Mouse (Mus musculus) heart, embryonic 12.5 days (tissue): ENCODE data around the gene Osbpl11. TPM values are rescaled to one million over a fixed set of nuclear protein-coding genes. Genes with fewer than 3 reads are reported as not detected.

Experiments used
- ATAC-seq: fragments of 200-750 bp; cut with Nextera tagmentation; 2 replicates; pipeline ENCODE4 v1.8.0; 2017; ENCODE audit warnings: moderate TSS enrichment, moderate library complexity; ENCODE audit not compliant: insufficient number of reproducible peaks, low FRiP score
- H3K27ac ChIP-seq: fragments of 300-500 bp; sonication (generic); 2 replicates; pipeline ENCODE4 v1.5.1; 2016; ENCODE audit warnings: mild to moderate bottlenecking, moderate library complexity; ENCODE audit not compliant: poor library complexity, severe bottlenecking
- H3K27me3 ChIP-seq: fragments of 300-500 bp; sonication (generic); replicated peaks from 2 replicates; pipeline ENCODE4 v1.6.1; 2016; ENCODE audit warnings: mild to moderate bottlenecking, moderate library complexity
- H3K36me3 ChIP-seq: fragments of 300-500 bp; sonication (generic); 2 replicates; pipeline ENCODE4 v1.6.1; 2016; ENCODE audit warnings: mild to moderate bottlenecking, moderate library complexity
- H3K4me1 ChIP-seq: fragments of 300-500 bp; sonication (generic); replicated peaks from 2 replicates; pipeline ENCODE4 v1.6.1; 2016; ENCODE audit warnings: mild to moderate bottlenecking
- H3K4me2 ChIP-seq: fragments of 300-500 bp; sonication (generic); 2 replicates; pipeline ENCODE4 v1.6.1; 2016; ENCODE audit warnings: mild to moderate bottlenecking, moderate library complexity
- H3K4me3 ChIP-seq: fragments of 300-500 bp; sonication (generic); 2 replicates; pipeline ENCODE4 v1.5.1; 2016; ENCODE audit warnings: mild to moderate bottlenecking
- H3K9ac ChIP-seq: fragments of 300-500 bp; sonication (generic); 2 replicates; pipeline ENCODE4 v1.6.1; 2016; ENCODE audit warnings: mild to moderate bottlenecking, moderate library complexity
- H3K9me3 ChIP-seq: fragments of 300-500 bp; sonication (generic); replicated peaks from 2 replicates; pipeline ENCODE4 v1.6.1; 2016; ENCODE audit warnings: mild to moderate bottlenecking, moderate library complexity
- WGBS: fragments of 180-500 bp; shearing (Covaris S2); methylation state at CpG from one replicate; pipeline ENCODE4 v1.1.7; 2016; 5-methylcytosine and 5-hydroxymethylcytosine counted together
- polyA plus RNA-seq: library from polyadenylated mRNA; unstranded; fragments of >200 nt; fragmentation: Nextera tagmentation; extraction: Ambion mirVana; gene quantifications from 2 replicates; pipeline ENCODE4 v1.2.1, GENCODE M21; 2016

Gene Osbpl11
- polyA plus RNA-seq, 1 experiment from 2014 or later = 20.6 TPM

DNA sequence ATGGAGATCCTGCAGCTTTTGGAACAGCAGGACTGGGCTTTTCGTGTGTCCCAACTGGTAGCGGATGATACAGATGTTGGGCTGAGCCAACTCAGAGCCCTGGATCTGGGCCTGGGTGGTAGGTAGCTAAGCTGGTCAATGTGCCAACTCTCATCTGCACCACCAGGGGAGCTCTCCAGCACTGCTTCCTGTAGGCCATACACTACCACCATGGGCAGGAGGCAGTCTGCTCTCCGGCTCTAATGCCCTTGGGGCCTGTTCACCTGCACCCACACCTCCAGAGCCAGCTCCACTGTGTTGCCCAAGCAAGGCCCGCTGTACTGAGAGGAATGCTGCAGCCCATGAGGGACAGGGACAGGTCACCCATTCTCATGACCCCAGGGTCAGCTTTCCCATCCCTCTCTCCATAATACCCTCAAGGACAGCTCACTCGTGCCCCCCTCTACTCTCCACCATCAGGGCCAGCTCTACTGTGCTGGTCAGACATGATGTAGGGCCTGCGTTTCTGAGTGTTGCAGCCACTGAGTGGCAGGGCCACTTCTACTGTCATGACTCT, 59.3 kb downstream of the Osbpl11 start:
- Histone ChIP-seq H3K4me2 (no peak overlapping the region), H3K27me3 (no peaks in the 10 kb centered on the region), H3K9me3 (no peaks in the 10 kb centered on the region), H3K9ac (no peak overlapping the region), H3K4me1 (no peaks in the 10 kb centered on the region), H3K36me3 (peaks cover 58% of the 10 kb centered on the region), H3K27ac (no peak overlapping the region), H3K4me3 (no peak overlapping the region)
- peak; percentile 36; the same call in 1 of the 2 replicates for ATAC-seq
- WGBS = 81% methylated on average over 6 of the region's 6 CpGs

DNA sequence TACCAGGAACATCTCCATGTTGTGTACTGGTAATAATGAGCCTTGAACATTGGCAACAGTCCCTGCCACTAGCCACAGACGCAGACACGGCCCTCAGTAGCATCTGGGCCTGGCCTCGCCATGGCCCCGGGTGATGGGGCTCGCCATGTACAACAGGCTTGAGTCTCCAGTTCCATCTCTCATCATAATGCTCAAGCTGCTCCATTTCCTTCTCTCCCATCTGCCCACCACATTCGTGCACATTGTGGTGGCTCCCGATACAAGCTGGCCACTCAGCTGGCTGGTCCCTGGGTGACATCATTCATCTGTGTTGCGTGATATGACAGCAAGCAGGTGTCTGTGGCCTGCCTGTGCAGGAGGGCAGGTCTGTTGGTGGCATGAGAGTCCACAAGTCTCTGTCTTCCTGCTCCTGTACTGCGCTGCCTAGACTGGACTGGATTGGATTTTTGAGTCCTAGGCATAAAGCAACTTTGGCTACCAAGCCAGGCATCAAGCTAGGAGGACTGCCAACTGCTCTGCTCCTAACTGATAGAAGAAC, 60.1 kb downstream of the Osbpl11 start:
- Histone ChIP-seq H3K4me2 (no peak overlapping the region), H3K9ac (no peak overlapping the region), H3K27me3 (no peaks in the 10 kb centered on the region), H3K27ac (no peak overlapping the region), H3K4me1 (no peaks in the 10 kb centered on the region), H3K4me3 (no peak overlapping the region), H3K36me3 (peaks cover 50% of the 10 kb centered on the region), H3K9me3 (no peaks in the 10 kb centered on the region)
- 92% methylated on average over 9 of the region's 9 CpGs for WGBS
- ATAC-seq = no peak

DNA sequence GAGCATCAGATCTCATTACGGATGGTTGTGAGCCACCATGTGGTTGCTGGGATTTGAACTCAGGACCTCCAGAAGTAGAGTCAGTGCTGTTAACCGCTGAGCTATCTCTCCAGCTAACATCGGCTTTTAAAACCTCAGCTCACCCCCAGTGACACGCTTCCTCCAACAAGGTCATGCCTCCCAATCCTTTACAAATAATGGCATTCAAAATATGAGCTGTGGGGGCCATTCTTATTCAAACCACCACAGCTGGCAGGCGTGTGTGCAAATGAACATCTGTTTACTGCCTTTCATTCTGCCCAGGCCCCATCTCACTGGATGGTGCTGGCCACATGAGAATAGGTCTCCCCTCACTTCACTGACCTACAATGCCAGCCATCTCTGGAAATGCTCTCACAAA, 61.7 kb downstream of the Osbpl11 start:
- Histone ChIP-seq H3K27me3 (no peaks in the 10 kb centered on the region), H3K9me3 (no peaks in the 10 kb centered on the region), H3K9ac (no peak overlapping the region), H3K4me2 (no peak overlapping the region), H3K27ac (no peak overlapping the region), H3K4me3 (no peak overlapping the region), H3K4me1 (no peaks in the 10 kb centered on the region), H3K36me3 (peaks cover 36% of the 10 kb centered on the region)
- no peak for ATAC-seq
- 88% methylated on average over 5 of the region's 5 CpGs for WGBS

DNA sequence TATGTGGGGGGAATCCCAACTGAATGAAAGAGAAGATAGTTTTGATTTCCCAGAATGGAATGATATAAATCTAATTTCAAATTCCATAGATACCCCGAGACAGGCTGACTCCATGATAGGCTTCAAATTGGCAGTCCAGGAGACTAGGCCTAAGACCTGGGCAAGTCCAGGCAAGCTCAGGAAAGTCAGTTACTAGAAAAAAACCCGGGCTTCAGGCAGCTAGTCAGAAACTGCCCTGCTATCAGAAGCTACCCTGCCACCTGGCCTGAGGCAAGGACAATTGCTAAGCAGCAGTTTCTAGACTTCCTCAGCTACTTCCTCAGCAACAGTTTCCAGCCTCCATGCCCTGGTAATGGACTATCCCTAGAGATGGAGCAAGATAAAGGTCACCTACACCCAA, 62.1 kb downstream of the Osbpl11 start:
- no peak for ATAC-seq
- 83% methylated on average over 2 of the region's 2 CpGs for WGBS
- Histone ChIP-seq H3K4me2 (no peak overlapping the region), H3K4me1 (peaks cover 2% of the 10 kb centered on the region), H3K27me3 (no peaks in the 10 kb centered on the region), H3K9me3 (no peaks in the 10 kb centered on the region), H3K27ac (no peak overlapping the region), H3K36me3 (peaks cover 32% of the 10 kb centered on the region), H3K4me3 (no peak overlapping the region), H3K9ac (no peak overlapping the region)

DNA sequence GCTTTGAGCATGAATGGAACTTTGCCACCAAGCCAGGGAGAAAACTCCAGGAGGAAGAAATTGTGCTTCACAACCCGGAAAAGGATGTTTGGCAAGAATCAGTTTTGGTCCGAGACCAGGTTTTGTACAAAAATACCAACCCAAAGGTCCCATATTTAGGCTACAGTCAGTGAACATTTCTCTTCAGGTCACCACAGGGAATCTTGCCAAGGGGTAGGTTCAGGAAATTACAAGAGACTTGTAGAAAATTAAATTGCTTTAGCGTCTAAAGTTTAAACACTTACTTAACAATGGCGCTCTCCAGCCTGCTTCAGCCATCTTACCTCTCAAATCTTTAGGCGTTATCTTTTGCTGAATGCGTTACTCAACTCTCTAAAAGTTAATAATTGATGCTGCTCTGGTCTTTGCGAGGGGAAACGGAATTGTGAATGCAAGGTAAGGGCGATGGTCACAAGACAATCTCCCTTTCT, 65.8 kb downstream of the Osbpl11 start:
- Histone ChIP-seq H3K9me3 (no peaks in the 10 kb centered on the region), H3K36me3 (peaks cover 14% of the 10 kb centered on the region), H3K4me1 (peaks cover 14% of the 10 kb centered on the region), H3K27me3 (no peaks in the 10 kb centered on the region), H3K27ac (peak overlapping the region; percentile 89; the same call in 1 of the 2 replicates), H3K4me3 (peak overlapping the region; percentile 99), H3K4me2 (peak overlapping the region; percentile 84), H3K9ac (peak overlapping the region; percentile 100)
- 22% methylated on average over 9 of the region's 9 CpGs for WGBS
- ATAC-seq = no peak

DNA sequence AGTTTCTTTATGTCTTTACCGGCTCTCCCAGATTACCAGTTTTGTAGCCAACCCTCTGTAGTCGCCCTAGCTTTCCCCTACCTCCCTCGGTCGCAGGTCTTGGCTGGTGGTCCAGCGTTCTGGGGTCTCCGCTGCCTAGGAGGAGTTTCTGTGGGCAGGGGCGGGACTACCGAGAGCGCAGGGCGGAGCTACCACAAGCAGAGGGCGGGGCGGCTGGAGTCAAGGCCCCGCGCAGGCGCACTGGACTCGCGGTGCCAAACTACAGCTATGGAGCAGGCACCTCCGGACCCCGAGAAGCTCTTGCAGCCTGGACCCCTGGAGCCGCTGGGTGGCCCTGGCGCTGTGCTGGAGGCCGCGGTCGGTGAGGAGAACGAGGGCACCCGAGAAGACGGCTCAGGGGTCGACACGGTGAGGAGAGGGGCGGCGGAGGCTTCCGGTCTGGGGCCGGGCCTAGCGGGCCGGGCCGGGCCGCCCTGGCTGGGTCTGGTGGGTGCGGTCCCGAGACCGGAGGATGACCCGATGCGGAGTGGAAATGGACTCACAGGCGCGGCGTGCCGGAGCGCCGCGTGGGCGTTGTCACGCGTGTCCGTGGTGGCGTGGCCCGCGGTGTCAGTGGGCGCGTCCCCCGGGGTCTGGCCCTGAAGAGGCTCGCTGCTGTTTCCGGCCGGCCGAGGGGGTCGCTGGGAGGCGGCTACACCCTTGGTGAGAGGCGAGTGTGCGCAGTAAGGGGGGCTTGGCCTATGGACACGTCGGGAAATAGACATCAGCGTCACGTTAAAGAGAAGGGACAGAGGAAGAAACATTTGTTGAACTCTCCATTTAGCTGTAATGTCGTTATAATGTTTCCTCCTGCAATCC, 66.6 kb downstream of the Osbpl11 start, which contains the start of gene Snx4:
Gene Snx4, plus strand, starts transcription at position 249 of the 858 bp plus-strand sequence.
- ATAC-seq = peak; percentile 96
- H3K27me3 ChIP-seq = no peaks in the 10 kb centered on the region
- H3K9ac ChIP-seq = peak within 1 kb of the TSS; percentile 100
- H3K9me3 ChIP-seq = no peaks in the 10 kb centered on the region
- WGBS = under 1% methylated on average over 72 of the region's 72 CpGs
- peak within 1 kb of the TSS; percentile 89 for H3K27ac ChIP-seq
- H3K4me3 ChIP-seq = peak within 1 kb of the TSS; percentile 99
- peaks cover 16% of the 10 kb centered on the region for H3K4me1 ChIP-seq
- H3K4me2 ChIP-seq = peak within 1 kb of the TSS; percentile 84
- H3K36me3 ChIP-seq = peaks cover 9% of the 10 kb centered on the region

DNA sequence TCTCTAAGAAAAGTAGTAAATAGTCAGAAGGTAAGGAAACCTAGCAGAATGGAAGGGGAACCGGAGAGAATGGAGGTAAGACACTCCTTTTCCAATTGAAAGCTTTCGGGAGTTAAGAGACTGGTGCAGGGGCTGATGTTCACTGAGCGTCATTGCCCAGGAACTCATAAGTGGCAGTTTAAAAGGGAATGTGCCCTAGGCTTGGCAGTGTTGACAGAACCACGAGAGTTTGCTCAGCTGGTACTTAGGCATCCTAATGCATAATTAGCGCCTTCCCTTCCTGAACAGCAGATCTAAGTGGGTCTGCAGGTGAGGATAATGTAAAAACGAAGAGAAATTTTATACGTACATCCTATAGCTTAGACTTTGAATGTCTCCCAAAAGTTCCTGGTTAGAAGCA, 70.7 kb downstream of the Osbpl11 start:
- 83% methylated on average over 7 of the region's 7 CpGs for WGBS
- Histone ChIP-seq H3K4me1 (peaks cover 36% of the 10 kb centered on the region), H3K27ac (no peak overlapping the region)

DNA sequence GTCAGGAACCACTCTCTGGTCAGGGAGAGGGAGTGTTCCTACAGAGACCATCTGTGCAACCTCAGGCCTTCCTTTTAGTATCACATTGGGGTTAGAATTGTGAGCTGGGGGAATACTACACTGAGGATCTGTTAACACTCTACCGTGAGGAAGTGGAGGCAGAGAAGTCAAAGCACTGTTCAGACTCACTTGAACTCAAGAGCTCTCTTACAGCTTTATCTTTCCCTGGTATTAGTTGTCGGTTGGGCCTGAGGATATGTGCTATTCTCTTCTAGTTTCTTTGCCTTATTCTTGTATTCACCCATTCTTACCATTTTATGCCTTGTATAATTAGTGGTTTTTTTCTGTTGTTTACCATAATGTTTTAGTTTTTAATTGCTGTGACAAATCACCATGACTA, 73.7 kb downstream of the Osbpl11 start:
- no peaks in the 10 kb centered on the region for H3K27me3 ChIP-seq
- no peak for ATAC-seq
- peaks cover 3% of the 10 kb centered on the region for H3K36me3 ChIP-seq
- WGBS = 26% methylated on average over 2 of the region's 2 CpGs
- H3K4me1 ChIP-seq = peaks cover 43% of the 10 kb centered on the region
- H3K4me2 ChIP-seq = no peak overlapping the region
- no peaks in the 10 kb centered on the region for H3K9me3 ChIP-seq
- no peak overlapping the region for H3K4me3 ChIP-seq
- H3K9ac ChIP-seq = no peak overlapping the region
- no peak overlapping the region for H3K27ac ChIP-seq

More for the DNA sequence above, 70.7 kb downstream of the Osbpl11 start:
- Histone ChIP-seq H3K36me3 (peaks cover 4% of the 10 kb centered on the region), H3K9ac (no peak overlapping the region), H3K4me3 (no peak overlapping the region), H3K4me2 (no peak overlapping the region), H3K9me3 (no peaks in the 10 kb centered on the region), H3K27me3 (no peaks in the 10 kb centered on the region)
- no peak for ATAC-seq

DNA sequence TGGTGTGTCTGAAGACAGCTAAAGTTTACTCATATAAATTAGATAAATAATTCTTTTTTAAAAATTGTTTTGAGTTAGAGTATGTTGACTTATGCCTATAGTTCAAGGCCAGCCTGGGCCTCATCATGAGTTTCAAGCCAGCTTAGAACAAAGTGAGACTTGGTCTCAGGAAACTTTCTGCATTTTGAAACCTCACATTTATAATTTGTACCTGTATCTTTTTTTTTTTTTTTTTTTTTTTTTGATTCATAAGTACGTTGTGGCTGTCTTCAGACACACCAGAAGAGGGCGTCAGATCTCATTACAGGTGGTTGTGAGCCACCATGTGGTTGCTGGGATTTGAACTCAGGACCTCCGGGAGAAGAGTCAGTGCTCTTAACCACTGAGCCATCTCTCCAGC, 75.0 kb downstream of the Osbpl11 start:
- H3K4me3 ChIP-seq = no peak overlapping the region
- no peak overlapping the region for H3K9ac ChIP-seq
- no peak for ATAC-seq
- no peak overlapping the region for H3K4me2 ChIP-seq
- H3K36me3 ChIP-seq = peaks cover 10% of the 10 kb centered on the region
- no peaks in the 10 kb centered on the region for H3K9me3 ChIP-seq
- peaks cover 42% of the 10 kb centered on the region for H3K4me1 ChIP-seq
- WGBS = 75% methylated on average over 3 of the region's 3 CpGs
- H3K27me3 ChIP-seq = no peaks in the 10 kb centered on the region
- no peak overlapping the region for H3K27ac ChIP-seq

DNA sequence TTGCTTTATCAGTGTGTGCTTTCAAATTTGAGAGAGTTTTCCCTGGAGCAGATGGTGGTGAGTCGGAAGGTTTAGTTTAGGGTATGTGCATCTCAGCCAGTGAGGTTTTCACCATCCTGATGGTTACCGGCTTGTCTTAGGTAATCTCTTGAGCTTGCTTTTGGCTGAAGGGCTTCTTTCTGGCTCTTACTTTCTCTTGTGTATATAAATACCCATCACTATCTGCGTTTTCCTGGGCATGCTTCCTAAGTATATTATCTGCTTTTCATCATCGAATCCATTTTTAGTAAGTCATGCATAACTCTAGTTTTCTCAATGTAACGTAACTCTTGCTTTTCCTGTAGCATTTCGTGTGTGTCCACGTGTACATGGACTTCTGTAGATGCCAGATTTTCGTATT, 76.0 kb downstream of the Osbpl11 start:
- H3K27ac ChIP-seq = peak overlapping the region; percentile 63; the same call in 1 of the 2 replicates
- no peak overlapping the region for H3K9ac ChIP-seq
- no peaks in the 10 kb centered on the region for H3K27me3 ChIP-seq
- H3K36me3 ChIP-seq = peaks cover 20% of the 10 kb centered on the region
- H3K4me3 ChIP-seq = no peak overlapping the region
- peaks cover 39% of the 10 kb centered on the region for H3K4me1 ChIP-seq
- 52% methylated on average over 8 of the region's 8 CpGs for WGBS
- ATAC-seq = no peak
- H3K4me2 ChIP-seq = no peak overlapping the region
- no peaks in the 10 kb centered on the region for H3K9me3 ChIP-seq

DNA sequence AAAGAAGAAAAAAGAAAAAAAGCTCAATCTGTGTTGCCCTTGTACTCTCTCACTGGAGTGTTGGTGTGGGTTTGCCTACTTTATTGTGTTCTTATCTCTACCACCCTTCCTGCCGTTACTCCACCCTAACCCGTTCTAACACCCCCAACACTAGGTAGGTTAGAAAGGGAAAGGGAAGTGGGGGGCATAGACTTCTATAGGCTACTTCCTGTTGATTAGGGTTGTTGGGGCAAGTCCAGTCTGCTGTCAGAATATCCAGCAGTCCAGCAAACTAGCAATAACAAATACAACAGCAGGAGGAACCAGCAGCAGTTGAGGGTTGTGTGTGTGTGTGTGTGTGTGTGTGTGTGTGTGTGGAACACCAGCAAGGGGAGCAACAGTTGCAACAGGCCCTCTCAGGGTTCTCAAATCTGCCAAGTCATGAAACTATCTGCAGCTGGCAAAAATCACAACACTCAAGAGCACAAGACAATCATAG, 76.8 kb downstream of the Osbpl11 start:
- no peak overlapping the region for H3K4me3 ChIP-seq
- WGBS = 29% methylated on average over 2 of the region's 2 CpGs
- H3K36me3 ChIP-seq = peaks cover 28% of the 10 kb centered on the region
- peak overlapping the region; percentile 63 for H3K27ac ChIP-seq
- peaks cover 37% of the 10 kb centered on the region for H3K4me1 ChIP-seq
- H3K4me2 ChIP-seq = no peak overlapping the region
- ATAC-seq = peak; percentile 74
- no peak overlapping the region for H3K9ac ChIP-seq
- H3K27me3 ChIP-seq = no peaks in the 10 kb centered on the region
- no peaks in the 10 kb centered on the region for H3K9me3 ChIP-seq
